Mouse (Mus musculus) erythroblast, adult 5-6 weeks (primary cell): ENCODE measurements at regions not wholly inside any gene's neighbourhood (a gene's known extent, or its start where the extent isn't known, plus 50 kb on each side); places are given as distances from the start of the nearest gene placed in this dataset.
"Not testable (repeated sequence)": the region's sequence is repeated elsewhere in the genome, so short reads cannot be mapped to it uniquely, and the experiment has no call there.

ENCODE experiments used
- ATAC-seq: replicated peaks from 2 replicates; pipeline ENCODE4 v1.8.0; 2016; ENCODE audit warnings: moderate number of reproducible peaks, mild to moderate bottlenecking, moderate TSS enrichment, inconsistent platforms; ENCODE audit not compliant: poor library complexity, low FRiP score, severe bottlenecking

DNA sequence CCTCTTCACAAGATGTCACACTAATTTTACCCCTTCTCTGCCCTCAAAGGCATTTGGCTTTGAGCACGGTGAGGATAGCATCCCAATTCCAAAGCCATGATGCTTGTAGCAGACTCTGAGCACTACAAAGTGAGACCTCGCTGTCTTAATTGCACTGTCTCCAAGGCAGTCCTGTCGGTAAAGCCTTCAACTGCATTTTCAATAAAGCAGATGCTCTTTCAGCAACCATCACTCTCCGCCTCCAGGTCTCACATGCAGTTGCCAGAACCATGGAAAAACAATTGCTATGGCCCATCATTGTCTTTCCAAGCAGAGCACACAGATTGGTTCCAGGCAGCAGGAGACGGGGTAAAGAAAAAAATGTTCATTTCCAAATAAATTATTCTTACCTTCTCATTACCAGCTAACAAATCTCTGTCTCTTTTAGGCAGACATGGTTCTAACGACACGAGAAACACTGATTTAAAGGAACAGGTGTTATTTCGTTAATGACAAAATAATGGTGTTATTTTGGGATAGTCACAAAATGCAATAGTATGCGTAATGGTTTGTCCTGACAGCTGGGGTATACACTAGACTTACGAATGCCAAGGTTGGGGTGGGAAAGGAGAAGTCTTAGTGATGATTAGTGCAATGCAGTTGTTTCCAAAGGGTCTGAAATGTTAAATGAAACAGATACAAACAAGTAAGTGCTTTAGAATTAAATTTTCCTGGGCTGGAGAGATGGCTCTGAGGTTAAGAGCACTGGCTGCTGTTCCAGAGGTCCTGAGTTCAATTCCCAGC lies 175.2 kb downstream of the Enc1 start:
- ATAC-seq: no peak

DNA sequence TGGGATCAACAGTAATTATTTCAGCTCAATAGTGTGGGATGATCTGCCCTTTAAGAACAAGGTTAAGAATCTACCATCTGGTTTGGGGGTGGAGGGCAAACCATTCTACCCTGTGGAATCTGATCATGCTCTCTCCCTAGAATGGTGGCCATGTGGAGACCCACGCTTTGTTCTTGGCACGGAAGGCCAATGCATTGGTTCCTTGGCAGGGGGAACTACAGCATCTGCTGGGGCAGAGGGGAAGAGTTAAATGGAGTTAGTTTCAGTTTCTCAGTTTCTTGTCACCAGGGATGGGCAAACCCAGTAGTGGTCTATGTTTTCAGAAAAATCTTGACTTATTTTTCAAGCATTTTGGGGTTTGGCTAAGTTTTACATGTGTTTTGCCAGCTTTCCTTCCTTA lies 174.5 kb downstream of the Enc1 start:
- ATAC-seq: no peak

DNA sequence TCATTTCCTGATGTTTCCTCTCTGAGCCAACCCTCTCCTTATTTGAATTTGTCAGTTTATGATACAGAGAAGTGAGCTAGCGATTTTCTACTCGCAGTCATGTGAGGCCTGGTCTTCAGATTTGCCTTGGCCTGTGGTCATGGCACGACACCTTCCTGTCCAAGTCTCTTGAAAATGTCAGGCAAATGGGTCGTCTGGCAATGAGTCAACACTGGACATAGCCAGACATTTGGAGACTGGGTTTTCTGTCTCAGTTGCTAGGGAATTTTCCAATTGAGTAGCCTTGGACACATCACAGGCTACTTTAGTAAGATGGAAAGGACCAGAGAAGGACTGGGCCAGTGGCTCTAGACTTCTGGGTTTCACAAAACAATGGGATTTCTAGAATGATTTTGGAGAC lies 171.2 kb downstream of the Enc1 start:
- no peak for ATAC-seq

DNA sequence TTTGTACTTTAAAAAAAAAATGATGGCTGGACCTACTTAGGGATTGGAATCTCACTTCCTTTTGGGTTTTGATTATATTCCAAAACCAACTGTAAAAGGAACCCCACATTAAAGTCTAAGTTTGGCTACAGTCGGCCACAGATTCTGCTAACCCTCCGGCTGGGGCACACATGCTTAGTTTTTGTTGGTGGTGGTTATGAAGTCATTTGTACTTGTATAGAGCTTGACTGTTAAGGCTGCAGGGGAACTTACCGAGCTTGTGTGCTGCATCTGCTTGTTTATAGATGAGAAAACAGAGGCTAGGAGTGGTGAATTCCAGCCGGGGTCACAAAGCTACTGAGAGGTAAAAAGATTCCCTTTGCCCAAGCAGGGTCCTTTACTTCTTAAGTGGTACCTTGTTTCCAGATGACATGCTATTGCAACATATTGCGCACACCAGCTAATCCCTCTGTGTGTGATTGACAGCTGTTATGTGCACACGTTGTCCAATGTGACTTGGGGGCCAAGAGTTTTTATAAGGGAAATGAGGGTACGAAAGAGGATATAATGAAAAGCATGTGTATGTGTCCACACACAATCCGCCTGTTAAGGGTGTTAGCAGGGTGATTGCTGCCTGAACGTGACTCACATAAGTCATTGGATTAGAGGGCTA lies 169.8 kb downstream of the Enc1 start:
- no peak for ATAC-seq

DNA sequence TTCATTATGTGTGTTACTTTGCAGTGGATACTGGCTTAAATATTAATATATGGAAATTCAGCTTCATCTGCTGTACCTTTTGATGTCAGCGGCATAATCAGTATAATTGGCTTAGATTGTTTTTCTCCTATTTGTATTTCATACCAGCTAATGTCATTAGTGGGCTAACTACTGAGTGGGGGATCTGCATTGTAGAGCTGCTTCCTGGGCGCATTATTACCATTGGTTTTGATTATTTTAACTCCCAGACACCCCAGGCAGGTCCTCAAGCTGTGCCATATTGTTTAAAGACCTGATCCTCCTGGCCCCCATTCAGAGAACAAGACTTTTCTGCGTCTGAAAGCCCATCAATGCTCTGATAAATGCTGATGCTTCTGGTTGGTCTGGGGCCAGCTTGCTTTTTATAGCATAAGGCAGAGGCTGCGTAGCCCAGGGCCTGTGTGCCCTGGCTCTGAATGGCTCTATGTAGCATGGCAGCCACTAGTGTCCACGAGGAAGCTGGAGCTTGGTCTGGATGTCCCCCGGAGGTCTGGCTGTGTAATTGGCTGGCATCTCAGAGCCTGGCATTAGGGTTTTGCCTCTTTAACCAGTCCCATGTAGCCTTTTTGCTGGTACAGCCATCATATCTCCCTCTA lies 169.1 kb downstream of the Enc1 start:
- no peak for ATAC-seq

DNA sequence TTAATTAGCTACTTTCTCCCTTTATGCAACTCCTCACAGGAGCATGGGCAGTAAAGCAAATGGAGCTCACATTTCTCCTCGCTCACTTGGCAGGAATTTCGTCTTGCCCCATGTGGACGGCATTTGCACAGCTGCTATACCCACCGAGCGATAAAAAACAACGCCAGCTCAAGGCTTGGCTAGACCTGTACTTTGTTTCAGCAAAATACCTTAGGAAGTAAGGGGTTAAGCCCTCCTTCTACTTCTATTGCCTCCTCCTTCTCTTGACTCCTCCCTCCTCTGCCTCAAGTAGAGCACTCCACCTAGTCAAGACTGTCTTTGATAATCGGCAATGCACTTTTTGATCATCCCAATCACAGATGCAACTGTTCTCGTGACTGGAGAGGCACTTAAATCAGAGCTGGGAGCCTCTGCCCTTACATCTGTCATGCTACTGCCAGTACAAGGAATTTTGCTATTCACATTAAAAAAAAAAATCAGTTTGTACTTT lies 168.4 kb downstream of the Enc1 start:
- ATAC-seq: no peak

- no peak for ATAC-seq
These were observed 167.7 kb downstream of the Enc1 start for GRCm38 (mm10) chr13:97408414-97409290.

- ATAC-seq: no peak
These were observed 166.9 kb downstream of the Enc1 start for GRCm38 (mm10) chr13:97407773-97408172.

DNA sequence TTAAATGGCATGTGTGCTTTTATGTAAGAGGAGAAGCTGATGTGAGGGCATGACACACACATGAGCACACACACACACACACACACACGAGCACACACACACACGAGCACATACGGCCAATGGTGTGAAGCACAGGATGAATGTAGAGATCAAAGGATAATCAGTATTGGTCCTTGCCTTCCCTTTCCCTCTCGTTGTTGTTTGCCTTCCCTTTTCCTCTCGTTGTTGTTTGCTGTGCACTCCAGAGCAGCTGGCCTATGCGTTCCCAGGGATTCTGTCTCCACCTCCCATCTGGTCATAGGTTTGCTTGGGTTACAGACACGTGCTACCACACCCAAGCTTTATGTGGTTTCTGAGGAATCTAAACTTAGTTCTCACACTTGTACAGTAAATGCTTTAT lies 165.8 kb downstream of the Enc1 start:
- ATAC-seq: no peak

- no peak for ATAC-seq
These were observed 161.4 kb downstream of the Enc1 start for GRCm38 (mm10) chr13:97402164-97402761.

DNA sequence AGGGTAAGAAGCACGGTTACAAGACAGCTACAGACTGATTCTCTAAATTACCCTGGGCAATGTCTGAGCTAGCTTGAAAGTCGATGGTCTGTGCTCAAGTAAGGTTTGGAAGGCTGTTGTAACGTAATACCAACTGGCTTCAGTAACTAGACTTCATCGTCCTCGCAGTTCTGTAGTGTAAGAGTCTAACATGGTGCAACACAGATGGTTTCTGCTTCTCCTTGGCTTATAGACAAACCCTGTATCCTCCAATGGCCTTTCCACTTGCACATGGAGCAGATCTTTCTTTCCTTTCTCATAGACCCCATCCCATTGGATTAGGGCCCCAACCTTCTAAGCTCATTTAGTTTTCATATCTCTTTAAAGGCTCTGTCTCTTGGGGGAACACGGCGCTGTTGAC lies 160.7 kb downstream of the Enc1 start:
- ATAC-seq: no peak

GRCm38 (mm10) chr13:97398041-97398440 lies 157.1 kb downstream of the Enc1 start:
- ATAC-seq: no peak

DNA sequence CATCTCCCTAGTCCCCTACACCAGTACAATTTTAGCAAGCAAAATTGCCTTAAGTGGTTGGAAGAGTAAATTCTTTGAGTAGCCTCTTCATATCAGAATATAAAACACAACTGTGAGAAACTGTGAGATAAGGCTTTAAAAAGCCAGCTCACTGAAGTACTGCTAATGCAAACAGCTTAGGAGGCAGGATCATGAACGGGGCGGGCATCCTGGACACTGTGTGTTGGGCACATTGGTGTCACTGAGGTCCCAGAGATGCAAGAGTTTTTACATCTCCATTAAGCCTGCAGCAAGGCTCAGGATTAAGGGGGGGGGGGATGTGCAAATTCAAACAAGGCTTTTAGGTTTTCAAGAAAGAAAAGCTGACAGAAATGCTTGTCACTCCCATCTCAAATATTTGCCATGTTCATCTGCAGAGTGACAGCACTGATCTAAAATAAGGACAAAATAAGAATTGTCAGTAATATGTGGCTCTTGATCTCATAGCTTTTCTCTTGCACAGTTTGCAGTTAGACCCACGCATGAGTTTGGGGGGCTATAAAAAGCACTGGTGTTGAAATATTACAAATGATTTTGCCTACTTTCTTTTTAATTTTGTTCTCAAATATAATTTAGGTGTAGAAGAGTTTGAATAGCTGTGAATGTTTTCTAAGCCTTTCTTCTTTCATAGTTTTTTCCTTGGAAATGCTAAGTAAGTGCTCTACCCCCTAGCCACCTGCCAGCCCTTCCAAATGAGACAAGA lies 156.2 kb downstream of the Enc1 start:
- no peak for ATAC-seq

DNA sequence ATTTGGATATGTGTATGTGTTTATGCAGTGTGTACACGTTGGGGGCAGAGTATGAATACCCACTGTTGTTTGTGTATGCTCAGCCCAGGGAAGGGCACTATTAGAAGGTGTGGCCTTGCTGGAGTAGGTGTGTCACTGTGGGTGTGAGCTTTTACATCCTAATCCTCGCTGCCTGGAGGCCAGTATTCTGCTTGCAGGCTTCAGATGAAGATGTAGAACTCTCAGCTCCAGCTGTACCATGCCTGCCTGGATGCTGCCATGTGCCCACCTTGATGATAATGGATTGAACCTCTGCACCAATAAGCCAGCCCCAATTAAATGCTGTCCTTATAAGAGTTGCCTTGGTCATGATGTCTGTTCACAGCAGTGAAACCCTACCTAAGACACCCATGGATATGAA lies 155.4 kb downstream of the Enc1 start:
- ATAC-seq: not testable (repeated sequence)

- no peak for ATAC-seq
These were observed 154.0 kb downstream of the Enc1 start for GRCm38 (mm10) chr13:97394756-97395454.

- ATAC-seq: no peak
These were observed 153.2 kb downstream of the Enc1 start for GRCm38 (mm10) chr13:97394071-97394470.

GRCm38 (mm10) chr13:97393456-97393855 lies 152.6 kb downstream of the Enc1 start:
- ATAC-seq: no peak

- no peak for ATAC-seq
These were observed 149.6 kb downstream of the Enc1 start for GRCm38 (mm10) chr13:97390449-97390930.
